Mouse (Mus musculus) cerebellum, adult 2 months (tissue): ENCODE measurements at regions not wholly inside any gene's neighbourhood (a gene's known extent, or its start where the extent isn't known, plus 50 kb on each side); places are given as distances from the start of the nearest gene placed in this dataset.

ENCODE experiments used
- CTCF ChIP-seq: fragments of 200-500 bp; IDR thresholded peaks from 2 replicates; pipeline ENCODE4 v1.5.1; 2011; ENCODE audit warnings: low read depth, mild to moderate bottlenecking, control low read depth, low read length, moderate library complexity, borderline replicate concordance; ENCODE audit not compliant: insufficient read depth
- POLR2A ChIP-seq: fragments of 200-500 bp; IDR thresholded peaks from 2 replicates; pipeline ENCODE4 v1.6.1; 2011; ENCODE audit warnings: low read length, control low read depth, borderline replicate concordance; ENCODE audit not compliant: insufficient read depth

GRCm38 (mm10) chr5:63498952-63499351, 149.9 kb upstream of the Nwd2 start:
- no peak for TF ChIP-seq CTCF
- TF ChIP-seq POLR2A: no peak
